Mouse (Mus musculus) left cerebral cortex, adult 2 months (tissue): ENCODE results near the gene Zbtb46. TPM values are rescaled to one million over a fixed set of nuclear protein-coding genes. Genes with fewer than 3 reads are reported as not detected.

Source experiments
- DNase-seq, 2 experiments: peaks; one replicate each; pipeline ENCODE4 v3.0.0; 2021 to 2022; ENCODE audit warnings: low spot score in 2 of 2, mixed read lengths in 1 of 2; ENCODE audit errors: extremely low spot score in 1 of 2
- H3K27ac ChIP-seq: fragments of 200-600 bp; 2 replicates; pipeline ENCODE4 v1.8.1; 2022
- H3K4me3 ChIP-seq: fragments of 200-600 bp; 2 replicates; pipeline ENCODE4 v1.8.1; 2022
- CTCF ChIP-seq: fragments of 200-600 bp; IDR thresholded peaks from 2 replicates; pipeline ENCODE4 v1.8.1; 2022; ENCODE audit warnings: antibody characterized with exemption, mild to moderate bottlenecking, moderate library complexity
- intact Hi-C: fragments of 180-260 bp; cut with DNase I; formaldehyde crosslinking; loops from one replicate; pipeline ENCODE4 v1.15.1; 2025
- total RNA-seq, 2 experiments: library from RNA; stranded (reverse); gene quantifications; 2 replicates each; pipeline ENCODE4 v1.2.3; 2021

Gene Zbtb46
- total RNA-seq, 2 experiments from 2014 or later = 12.0 to 13.7 TPM

GRCm38 (mm10) chr2:181420903-181421638 lies 38.2 kb downstream of the Zbtb46 start:
- intact Hi-C loops = loop anchor here (2.0 kb wide), 1 partner anchor 38 kb away; the partner anchor contains the start of gene Zbtb46
- TF ChIP-seq CTCF = no peak

GRCm38 (mm10) chr2:181420426-181420825 lies 38.8 kb downstream of the Zbtb46 start:
- TF ChIP-seq CTCF = no peak
- H3K27ac ChIP-seq = peak overlapping the region; percentile 77
- DNase-seq = peak; percentile 36 to 62
- H3K4me3 ChIP-seq = no peak overlapping the region
- intact Hi-C loops = loop anchor here (2.0 kb wide), 1 partner anchor 38 kb away; the partner anchor contains the start of gene Zbtb46

More at GRCm38 (mm10) chr2:181420903-181421638, 38.2 kb downstream of the Zbtb46 start:
- H3K4me3 ChIP-seq = no peak overlapping the region
- peak overlapping the region; percentile 71 for H3K27ac ChIP-seq
- no peak for DNase-seq

- peak overlapping the region; percentile 77 for H3K27ac ChIP-seq
Measured at GRCm38 (mm10) chr2:181419359-181419758, 39.9 kb downstream of the Zbtb46 start.

GRCm38 (mm10) chr2:181415945-181416344 lies 43.3 kb downstream of the Zbtb46 start:
- TF ChIP-seq CTCF = no peak
- no peak overlapping the region for H3K27ac ChIP-seq
- no peak for DNase-seq
- intact Hi-C loops = no loop called here
- no peak overlapping the region for H3K4me3 ChIP-seq

More at GRCm38 (mm10) chr2:181419359-181419758, 39.9 kb downstream of the Zbtb46 start:
- no peak for DNase-seq
- no peak overlapping the region for H3K4me3 ChIP-seq
- intact Hi-C loops = no loop called here
- no peak for TF ChIP-seq CTCF

- no peak for TF ChIP-seq CTCF
- intact Hi-C loops = no loop called here
- H3K27ac ChIP-seq = no peak overlapping the region
- DNase-seq = no peak
- H3K4me3 ChIP-seq = no peak overlapping the region
Measured at GRCm38 (mm10) chr2:181413141-181413540, 46.1 kb downstream of the Zbtb46 start.

- Histone ChIP-seq H3K4me3 (no peak overlapping the region), H3K27ac (no peak overlapping the region)
- intact Hi-C loops = loop anchor here (1.0 kb wide), 1 partner anchor 85 kb away; no protein-coding TSS in a partner anchor
- peak; percentile 61 to 69 for DNase-seq
- peak; percentile 86 for TF ChIP-seq CTCF
Measured at GRCm38 (mm10) chr2:181410760-181411473, 48.3 kb downstream of the Zbtb46 start.

GRCm38 (mm10) chr2:181409643-181410042 lies 49.6 kb downstream of the Zbtb46 start:
- Histone ChIP-seq H3K4me3 (no peak overlapping the region), H3K27ac (no peak overlapping the region)
- TF ChIP-seq CTCF = no peak
- intact Hi-C loops = no loop called here
- DNase-seq = no peak

GRCm38 (mm10) chr2:181403722-181404121 lies 55.5 kb downstream of the Zbtb46 start:
- no peak for DNase-seq
- no peak overlapping the region for H3K4me3 ChIP-seq
- no peak overlapping the region for H3K27ac ChIP-seq
- no peak for TF ChIP-seq CTCF
- intact Hi-C loops = no loop called here

- Histone ChIP-seq H3K4me3 (no peak overlapping the region), H3K27ac (no peak overlapping the region)
- no peak for TF ChIP-seq CTCF
- no peak for DNase-seq
- intact Hi-C loops = no loop called here
Measured at GRCm38 (mm10) chr2:181401497-181401896, 57.7 kb downstream of the Zbtb46 start.

- H3K27ac ChIP-seq = no peak overlapping the region
- H3K4me3 ChIP-seq = no peak overlapping the region
- DNase-seq = no peak
- no peak for TF ChIP-seq CTCF
- intact Hi-C loops = no loop called here
Measured at GRCm38 (mm10) chr2:181397207-181397761, 61.9 kb downstream of the Zbtb46 start.

- Histone ChIP-seq H3K27ac (no peak overlapping the region), H3K4me3 (no peak overlapping the region)
- TF ChIP-seq CTCF = no peak
- DNase-seq = no peak
- intact Hi-C loops = loop anchor here (5.0 kb wide), 2 partner anchors 188 to 203 kb away; partner anchors contain the start of genes Samd10 and Uckl1
Measured at GRCm38 (mm10) chr2:181394086-181394485, 65.1 kb downstream of the Zbtb46 start.

GRCm38 (mm10) chr2:181392600-181393213 lies 66.5 kb downstream of the Zbtb46 start:
- Histone ChIP-seq H3K27ac (no peak overlapping the region), H3K4me3 (no peak overlapping the region)
- DNase-seq = peak; percentile 79 to 87
- intact Hi-C loops = loop anchor here (1.0 to 5.0 kb wide), 3 partner anchors 102 to 205 kb away; partner anchors contain the start of genes Samd10 and Uckl1
- TF ChIP-seq CTCF = peak; percentile 89
